Mouse (Mus musculus): ENCODE data around the gene Fos.

GRCm38 (mm10) chr12:85477804-85478203 is 4.1 kb downstream of the Fos start:
- TF ChIP-seq CTCF (IDR thresholded peaks at IDR 0.05; ENCODE audit: low read depth) (peak; percentile 13; the same call in 1 of the 2 replicates), EP300 (IDR thresholded peaks at IDR 0.05; ENCODE audit: low read depth) (no peak)
